Mouse (Mus musculus): ENCODE measurements around the gene Hist1h1t. TPM values are rescaled to one million over a fixed set of nuclear protein-coding genes. Genes with fewer than 3 reads are reported as not detected.
"Not testable (repeated sequence)": the region's sequence is repeated elsewhere in the genome, so short reads cannot be mapped to it uniquely, and the experiment has no call there.

Gene Hist1h1t
- polyA plus RNA-seq, 1 experiment from 2014 or later: not detected

GRCm38 (mm10) chr13:23697491-23698299 is 2.1 kb downstream of the Hist1h1t start:
- ATAC-seq (ENCODE audit: low FRiP score, low TSS enrichment): peak; percentile 13
- Histone ChIP-seq H3K27me3 (ENCODE audit: insufficient read depth, low read length) (no peaks in the 10 kb centered on the region), H3K9ac (replicated peaks; ENCODE audit: low read length) (peak overlapping the region; percentile 76), H3K9me3 (ENCODE audit: low read length) (no peaks in the 10 kb centered on the region), H3K4me3 (ENCODE audit: low read length) (peak overlapping the region; percentile 57), H3K4me1 (ENCODE audit: insufficient read depth, low read length) (peaks cover 18% of the 10 kb centered on the region; the same call in 1 of the 2 replicates), H3K36me3 (ENCODE audit: insufficient read depth, low read length) (no peaks in the 10 kb centered on the region), H3K27ac (ENCODE audit: low read length) (peak overlapping the region; percentile 98), H3K4me2 (replicated peaks; ENCODE audit: low read depth, low read length) (peak overlapping the region; percentile 71)
- under 1% methylated on average over 22 of the region's 32 CpGs for WGBS

- Histone ChIP-seq H3K27me3 (ENCODE audit: insufficient read depth, low read length) (no peaks in the 10 kb centered on the region), H3K4me3 (ENCODE audit: low read length) (peak within 1 kb of the TSS; percentile 57), H3K4me1 (ENCODE audit: insufficient read depth, low read length) (peaks cover 18% of the 10 kb centered on the region; the same call in 1 of the 2 replicates), H3K36me3 (ENCODE audit: insufficient read depth, low read length) (no peaks in the 10 kb centered on the region), H3K9ac (replicated peaks; ENCODE audit: low read length) (peak within 1 kb of the TSS; percentile 76), H3K9me3 (ENCODE audit: low read length) (no peaks in the 10 kb centered on the region), H3K27ac (ENCODE audit: low read length) (peak within 1 kb of the TSS; percentile 98), H3K4me2 (replicated peaks; ENCODE audit: low read depth, low read length) (peak within 1 kb of the TSS; percentile 71)
- peak; percentile 96 for ATAC-seq (ENCODE audit: low FRiP score, low TSS enrichment)
- under 1% methylated on average over 21 of the region's 22 CpGs for WGBS
Observed at GRCm38 (mm10) chr13:23698300-23698693, 2.7 kb downstream of the Hist1h1t start, which contains the start of gene Hist1h4c. Gene Hist1h4c (minus strand): TSS chr13:23698454.

GRCm38 (mm10) chr13:23698996-23699395 is 3.4 kb downstream of the Hist1h1t start:
- no peak for ATAC-seq (ENCODE audit: low FRiP score, low TSS enrichment)
- 74% methylated on average over 6 of the region's 6 CpGs for whole genome bisulfite sequencing
- peaks cover 15% of the 10 kb centered on the region; the same call in 1 of the 2 replicates for H3K4me1 ChIP-seq (ENCODE audit: insufficient read depth, low read length)
- no peaks in the 10 kb centered on the region for H3K36me3 ChIP-seq (ENCODE audit: insufficient read depth, low read length)
- peak overlapping the region; percentile 91 for H3K27ac ChIP-seq (ENCODE audit: low read length)
- H3K9me3 ChIP-seq (ENCODE audit: low read length): no peaks in the 10 kb centered on the region
- H3K4me2 ChIP-seq (replicated peaks; ENCODE audit: low read depth, low read length): peak overlapping the region; percentile 45; the same call in 1 of the 2 replicates
- H3K9ac ChIP-seq (replicated peaks; ENCODE audit: low read length): no peak overlapping the region
- no peaks in the 10 kb centered on the region for H3K27me3 ChIP-seq (ENCODE audit: insufficient read depth, low read length)
- H3K4me3 ChIP-seq (ENCODE audit: low read length): no peak overlapping the region

GRCm38 (mm10) chr13:23699767-23700166 is 4.2 kb downstream of the Hist1h1t start:
- no peak for ATAC-seq (ENCODE audit: low FRiP score, low TSS enrichment)
- WGBS: 66% methylated on average over 3 of the region's 3 CpGs
- no peak overlapping the region for H3K9ac ChIP-seq (replicated peaks; ENCODE audit: low read length)

GRCm38 (mm10) chr13:23700786-23701520 is 5.3 kb downstream of the Hist1h1t start:
- Histone ChIP-seq H3K36me3 (ENCODE audit: insufficient read depth, low read length) (no peaks in the 10 kb centered on the region), H3K27me3 (ENCODE audit: insufficient read depth, low read length) (no peaks in the 10 kb centered on the region), H3K4me3 (ENCODE audit: low read length) (no peak overlapping the region), H3K4me2 (replicated peaks; ENCODE audit: low read depth, low read length) (no peak overlapping the region), H3K9me3 (ENCODE audit: low read length) (no peaks in the 10 kb centered on the region), H3K4me1 (ENCODE audit: insufficient read depth, low read length) (peaks cover 12% of the 10 kb centered on the region; the same call in 1 of the 2 replicates), H3K9ac (replicated peaks; ENCODE audit: low read length) (no peak overlapping the region), H3K27ac (ENCODE audit: low read length) (no peak overlapping the region)
- 27% methylated on average over 8 of the region's 8 CpGs for WGBS
- ATAC-seq (ENCODE audit: low FRiP score, low TSS enrichment): peak; percentile 62

More at GRCm38 (mm10) chr13:23699767-23700166, 4.2 kb downstream of the Hist1h1t start:
- Histone ChIP-seq H3K36me3 (ENCODE audit: insufficient read depth, low read length) (no peaks in the 10 kb centered on the region), H3K4me3 (ENCODE audit: low read length) (no peak overlapping the region), H3K9me3 (ENCODE audit: low read length) (no peaks in the 10 kb centered on the region), H3K27ac (ENCODE audit: low read length) (no peak overlapping the region), H3K4me2 (replicated peaks; ENCODE audit: low read depth, low read length) (no peak overlapping the region), H3K27me3 (ENCODE audit: insufficient read depth, low read length) (no peaks in the 10 kb centered on the region), H3K4me1 (ENCODE audit: insufficient read depth, low read length) (peaks cover 15% of the 10 kb centered on the region; the same call in 1 of the 2 replicates)

- ATAC-seq (ENCODE audit: low FRiP score, low TSS enrichment): no peak
- 0 out of 2 replicates have a peak, but pooled peaks cover 9% of the 10 kb centered on the region for H3K4me1 ChIP-seq (ENCODE audit: insufficient read depth, low read length)
- no peak overlapping the region for H3K27ac ChIP-seq (ENCODE audit: low read length)
- 73% methylated on average over 4 of the region's 4 CpGs for whole genome bisulfite sequencing
- H3K9ac ChIP-seq (replicated peaks; ENCODE audit: low read length): no peak overlapping the region
- no peaks in the 10 kb centered on the region for H3K36me3 ChIP-seq (ENCODE audit: insufficient read depth, low read length)
- no peak overlapping the region for H3K4me2 ChIP-seq (replicated peaks; ENCODE audit: low read depth, low read length)
- no peaks in the 10 kb centered on the region for H3K9me3 ChIP-seq (ENCODE audit: low read length)
- no peak overlapping the region for H3K4me3 ChIP-seq (ENCODE audit: low read length)
- no peaks in the 10 kb centered on the region for H3K27me3 ChIP-seq (ENCODE audit: insufficient read depth, low read length)
Observed at GRCm38 (mm10) chr13:23702220-23702619, 6.6 kb downstream of the Hist1h1t start.

- not testable (repeated sequence) for H3K4me1 ChIP-seq (ENCODE audit: insufficient read depth, low read length); H3K9me3 ChIP-seq (ENCODE audit: low read length); H3K27ac ChIP-seq (ENCODE audit: low read length); H3K9ac ChIP-seq (replicated peaks; ENCODE audit: low read length); ATAC-seq (ENCODE audit: low FRiP score, low TSS enrichment); H3K4me3 ChIP-seq (ENCODE audit: low read length); H3K4me2 ChIP-seq (replicated peaks; ENCODE audit: low read depth, low read length); H3K36me3 ChIP-seq (ENCODE audit: insufficient read depth, low read length); H3K27me3 ChIP-seq (ENCODE audit: insufficient read depth, low read length)
- 82% methylated on average over 2 of the region's 2 CpGs for WGBS
Observed at GRCm38 (mm10) chr13:23702801-23703200, 7.2 kb downstream of the Hist1h1t start.

- Histone ChIP-seq H3K27me3 (ENCODE audit: insufficient read depth, low read length) (no peaks in the 10 kb centered on the region), H3K36me3 (ENCODE audit: insufficient read depth, low read length) (no peaks in the 10 kb centered on the region), H3K27ac (ENCODE audit: low read length) (no peak overlapping the region), H3K4me1 (ENCODE audit: insufficient read depth, low read length) (peaks cover 8% of the 10 kb centered on the region; the same call in 1 of the 2 replicates), H3K9ac (replicated peaks; ENCODE audit: low read length) (no peak overlapping the region), H3K4me3 (ENCODE audit: low read length) (no peak overlapping the region), H3K4me2 (replicated peaks; ENCODE audit: low read depth, low read length) (no peak overlapping the region), H3K9me3 (ENCODE audit: low read length) (no peaks in the 10 kb centered on the region)
- 90% methylated on average over 7 of the region's 7 CpGs for WGBS
- ATAC-seq (ENCODE audit: low FRiP score, low TSS enrichment): no peak
Observed at GRCm38 (mm10) chr13:23705751-23706356, 10.2 kb downstream of the Hist1h1t start.

- Histone ChIP-seq H3K9ac (replicated peaks; ENCODE audit: low read length) (no peak overlapping the region), H3K4me2 (replicated peaks; ENCODE audit: low read depth, low read length) (no peak overlapping the region), H3K4me3 (ENCODE audit: low read length) (no peak overlapping the region), H3K9me3 (ENCODE audit: low read length) (no peaks in the 10 kb centered on the region), H3K27ac (ENCODE audit: low read length) (no peak overlapping the region), H3K36me3 (ENCODE audit: insufficient read depth, low read length) (no peaks in the 10 kb centered on the region), H3K27me3 (ENCODE audit: insufficient read depth, low read length) (no peaks in the 10 kb centered on the region), H3K4me1 (ENCODE audit: insufficient read depth, low read length) (peaks cover 7% of the 10 kb centered on the region; the same call in 1 of the 2 replicates)
- no peak for ATAC-seq (ENCODE audit: low FRiP score, low TSS enrichment)
- WGBS: 92% methylated on average over 12 of the region's 12 CpGs
Observed at GRCm38 (mm10) chr13:23706771-23707170, 11.2 kb downstream of the Hist1h1t start.

Measured in kidney, embryonic 16.5 days (tissue).